ENCODE assay signal across 45 mouse cellular contexts in genomic region chr17:84631836-84632235, GRCm38 (mm10). TPM values are rescaled to one million over a fixed set of nuclear protein-coding genes. Genes with fewer than 3 reads are reported as not detected.
"Had no signal": no experiment of that assay in that cellular context is flagged by ENCODE, and none has a peak within 500 bp of the region (broad histone marks: within the 10 kb centered on the region; RNA-seq: fewer than 3 reads in every experiment).

No protein-coding gene starts in this region.

- H3K4me3 ChIP-seq: heart, embryonic 10.5 days; heart, embryonic 12.5 days; heart, embryonic 13.5 days; heart, embryonic 15.5 days; hindbrain, embryonic 10.5 days; hindbrain, embryonic 12.5 days; hindbrain, embryonic 13.5 days; hindbrain, embryonic 15.5 days; intestine, embryonic 15.5 days; kidney, embryonic 15.5 days had no signal

- H3K27ac ChIP-seq: heart, embryonic 10.5 days; heart, embryonic 13.5 days; heart, embryonic 15.5 days; hindbrain, embryonic 10.5 days; hindbrain, embryonic 12.5 days; hindbrain, embryonic 13.5 days; hindbrain, embryonic 14.5 days; hindbrain, embryonic 15.5 days; hindbrain, postnatal 0 days; intestine, embryonic 15.5 days; kidney, embryonic 15.5 days; kidney, postnatal 0 days had no signal

- H3K36me3 ChIP-seq: heart, embryonic 10.5 days; heart, embryonic 13.5 days; heart, embryonic 15.5 days; intestine, embryonic 15.5 days had no signal

- H3K4me2 ChIP-seq: heart, embryonic 11.5 days; heart, embryonic 12.5 days; heart, embryonic 13.5 days; heart, embryonic 15.5 days; hindbrain, embryonic 12.5 days; hindbrain, embryonic 13.5 days; hindbrain, embryonic 14.5 days; hindbrain, embryonic 15.5 days; intestine, embryonic 15.5 days; kidney, embryonic 15.5 days had no signal

- ATAC-seq: hindbrain, embryonic 16.5 days; hindbrain, postnatal 0 days; inflammation-experienced regulatory T-cells, adult 6 months; intestine, embryonic 15.5 days; intestine, embryonic 16.5 days; intestine, postnatal 0 days had no signal

- DNase-seq: heart, postnatal 10 days; heart, postnatal 14 days; heart, postnatal 36 days; heart, postnatal 4 days; kidney, adult 11 months; kidney, adult 18-20 months; kidney, adult 2 months; kidney, adult 8-10 months; kidney, adult 9 months; kidney, postnatal 10 days; kidney, postnatal 14 days; kidney, postnatal 25 days; kidney, postnatal 36 days; kidney, postnatal 4 days; layer of hippocampus, adult 9-11 months; layer of hippocampus, postnatal 36 days had no signal

- H3K9me3 ChIP-seq: heart, embryonic 10.5 days; heart, embryonic 12.5 days; heart, embryonic 13.5 days; heart, embryonic 15.5 days; hindbrain, embryonic 10.5 days; hindbrain, embryonic 12.5 days; hindbrain, embryonic 13.5 days; hindbrain, embryonic 15.5 days; intestine, embryonic 15.5 days; kidney, embryonic 15.5 days had no signal

- H3K27me3 ChIP-seq: heart, embryonic 12.5 days; heart, embryonic 13.5 days; heart, embryonic 15.5 days; hindbrain, embryonic 12.5 days; hindbrain, embryonic 13.5 days; hindbrain, embryonic 15.5 days; intestine, embryonic 15.5 days; kidney, embryonic 15.5 days had no signal

- H3K9ac ChIP-seq: heart, embryonic 12.5 days; heart, embryonic 13.5 days; heart, embryonic 15.5 days; hindbrain, embryonic 12.5 days; hindbrain, embryonic 13.5 days; hindbrain, embryonic 14.5 days; hindbrain, embryonic 15.5 days; intestine, embryonic 15.5 days; kidney, embryonic 15.5 days had no signal

RNA-seq across cellular contexts. Expression of gene Abcg8, which starts 44.3 kb away (rescaled TPM):
- total RNA-seq: heart, postnatal 10 days; heart, postnatal 14 days; heart, postnatal 25 days; heart, postnatal 36 days; heart, postnatal 4 days; hematopoietic stem cell, adult 5-6 weeks; hindbrain, postnatal 0 days; layer of hippocampus, adult 18-20 months; layer of hippocampus, adult 8-10 months; layer of hippocampus, postnatal 10 days; layer of hippocampus, postnatal 14 days; layer of hippocampus, postnatal 25 days; layer of hippocampus, postnatal 36 days had no signal
- polyA plus RNA-seq: heart, embryonic 11.5 days; heart, embryonic 12.5 days; heart, embryonic 13.5 days; heart, embryonic 14.5 days; heart, embryonic 15.5 days; heart, postnatal 0 days; hindbrain, postnatal 0 days; inflammation-experienced regulatory T-cells, adult 6 months; intestine, embryonic 14.5 days had no signal

RNA-seq across cellular contexts. Expression of gene Abcg5, which starts 51.0 kb away (rescaled TPM):
- total RNA-seq: heart, postnatal 10 days; heart, postnatal 14 days; heart, postnatal 25 days; heart, postnatal 36 days; heart, postnatal 4 days; hematopoietic stem cell, adult 5-6 weeks; layer of hippocampus, adult 18-20 months; layer of hippocampus, adult 8-10 months; layer of hippocampus, postnatal 10 days; layer of hippocampus, postnatal 14 days; layer of hippocampus, postnatal 25 days; layer of hippocampus, postnatal 36 days; left cerebral cortex, adult 18-20 months had no signal
- polyA plus RNA-seq: heart, embryonic 15.5 days; heart, postnatal 0 days had no signal
